Mouse (Mus musculus) forebrain, postnatal 0 days (tissue): ENCODE results near the gene Lypd6b. TPM values are rescaled to one million over a fixed set of nuclear protein-coding genes. Genes with fewer than 3 reads are reported as not detected.

ENCODE experiments used
- ATAC-seq: fragments of 200-750 bp; cut with Nextera tagmentation; 2 replicates; pipeline ENCODE4 v1.8.0; 2017; ENCODE audit warnings: mild to moderate bottlenecking, moderate library complexity
- DNase-seq: peaks from one replicate; pipeline ENCODE4 v3.0.0-alpha.2; 2015
- H3K27ac ChIP-seq: fragments of 300-500 bp; sonication (generic); 2 replicates; pipeline ENCODE4 v1.5.1; 2014; ENCODE audit warnings: low read depth, mild to moderate bottlenecking, antibody characterized with exemption, low read length, moderate library complexity, mixed read lengths
- H3K27me3 ChIP-seq: fragments of 300-500 bp; sonication (generic); 2 replicates; pipeline ENCODE4 v1.6.1; 2014; ENCODE audit warnings: mild to moderate bottlenecking, low read length, mixed read lengths; ENCODE audit not compliant: insufficient read depth
- H3K36me3 ChIP-seq: fragments of 300-500 bp; sonication (generic); 2 replicates; pipeline ENCODE4 v1.6.1; 2014; ENCODE audit warnings: mild to moderate bottlenecking, moderate library complexity; ENCODE audit not compliant: insufficient read depth
- H3K4me1 ChIP-seq: fragments of 300-500 bp; sonication (generic); 2 replicates; pipeline ENCODE4 v1.6.1; 2014; ENCODE audit warnings: antibody characterized with exemption; ENCODE audit not compliant: insufficient read depth
- H3K4me2 ChIP-seq: fragments of 300-500 bp; sonication (generic); 2 replicates; pipeline ENCODE4 v1.6.1; 2014; ENCODE audit warnings: low read depth, mild to moderate bottlenecking, moderate library complexity
- H3K4me3 ChIP-seq: fragments of 300-500 bp; sonication (generic); 2 replicates; pipeline ENCODE4 v1.5.1; 2014; ENCODE audit warnings: low read depth, low read length, mixed read lengths
- H3K9ac ChIP-seq: fragments of 300-500 bp; sonication (generic); 2 replicates; pipeline ENCODE4 v1.6.1; 2014; ENCODE audit warnings: mild to moderate bottlenecking
- H3K9me3 ChIP-seq: fragments of 300-500 bp; sonication (generic); 2 replicates; pipeline ENCODE4 v1.6.1; 2016; ENCODE audit warnings: low read length
- CTCF ChIP-seq: sonication (generic); IDR thresholded peaks from 2 replicates; pipeline ENCODE4 v1.5.1; 2016; ENCODE audit warnings: antibody characterized with exemption, control low read depth, low read depth
- WGBS: fragments of 180-500 bp; shearing (Covaris S2); extraction: QIAGEN DNeasy Blood & Tissue Kit; methylation state at CpG from one replicate; pipeline ENCODE4 v1.1.7; 2014; 5-methylcytosine and 5-hydroxymethylcytosine counted together
- polyA plus RNA-seq: library from polyadenylated mRNA; unstranded; fragments of >200 nt; fragmentation: Nextera tagmentation; extraction: Ambion mirVana; gene quantifications from 2 replicates; pipeline ENCODE4 v1.2.1, GENCODE M21; 2015
- total RNA-seq: library from RNA; depleted of rRNA; stranded (reverse); fragments of >200 nt; gene quantifications from 2 replicates; pipeline ENCODE4 v1.2.3, GENCODE M21; 2014

The Lypd6b gene
- total and polyA plus RNA-seq, 2 experiments from 2014 or later: 18.6 to 22.2 TPM

- DNase-seq (no peak), ATAC-seq (no peak)
- no peaks in the 10 kb centered on the region for H3K27me3 ChIP-seq
- H3K9ac ChIP-seq: no peak overlapping the region
- no peaks in the 10 kb centered on the region for H3K36me3 ChIP-seq
- no peak for TF ChIP-seq CTCF
- no peak overlapping the region for H3K4me3 ChIP-seq
- H3K4me2 ChIP-seq: no peak overlapping the region
- H3K9me3 ChIP-seq: no peaks in the 10 kb centered on the region
- 0 out of 2 replicates have a peak, but pooled peaks cover 2% of the 10 kb centered on the region for H3K4me1 ChIP-seq
- WGBS: 57% methylated on average over 3 of the region's 3 CpGs
- no peak overlapping the region for H3K27ac ChIP-seq
Measured at GRCm38 (mm10) chr2:49912261-49912895, 124.9 kb downstream of the Lypd6b start.

GRCm38 (mm10) chr2:49917489-49917888 is 130.0 kb downstream of the Lypd6b start:
- DNase-seq (peak; percentile 21), ATAC-seq (peak; percentile 16; the same call in 1 of the 2 replicates)
- Histone ChIP-seq H3K27me3 (no peaks in the 10 kb centered on the region), H3K4me1 (peaks cover 11% of the 10 kb centered on the region; the same call in 1 of the 2 replicates), H3K9ac (no peak overlapping the region), H3K4me2 (no peak overlapping the region), H3K9me3 (no peaks in the 10 kb centered on the region), H3K27ac (peak overlapping the region; percentile 66), H3K4me3 (no peak overlapping the region), H3K36me3 (no peaks in the 10 kb centered on the region)
- no peak for TF ChIP-seq CTCF
- WGBS: 14% methylated on average over 10 of the region's 10 CpGs

- Histone ChIP-seq H3K9ac (no peak overlapping the region), H3K4me2 (no peak overlapping the region), H3K27ac (peak overlapping the region; percentile 66), H3K4me1 (peaks cover 11% of the 10 kb centered on the region; the same call in 1 of the 2 replicates), H3K9me3 (no peaks in the 10 kb centered on the region), H3K27me3 (no peaks in the 10 kb centered on the region), H3K36me3 (no peaks in the 10 kb centered on the region), H3K4me3 (no peak overlapping the region)
- ATAC-seq (0 out of 2 replicates have a peak, but pooled peaks have one; percentile 38), DNase-seq (peak; percentile 39)
- 58% methylated on average over 4 of the region's 4 CpGs for WGBS
- TF ChIP-seq CTCF: no peak
Measured at GRCm38 (mm10) chr2:49918132-49918531, 130.6 kb downstream of the Lypd6b start.

DNA sequence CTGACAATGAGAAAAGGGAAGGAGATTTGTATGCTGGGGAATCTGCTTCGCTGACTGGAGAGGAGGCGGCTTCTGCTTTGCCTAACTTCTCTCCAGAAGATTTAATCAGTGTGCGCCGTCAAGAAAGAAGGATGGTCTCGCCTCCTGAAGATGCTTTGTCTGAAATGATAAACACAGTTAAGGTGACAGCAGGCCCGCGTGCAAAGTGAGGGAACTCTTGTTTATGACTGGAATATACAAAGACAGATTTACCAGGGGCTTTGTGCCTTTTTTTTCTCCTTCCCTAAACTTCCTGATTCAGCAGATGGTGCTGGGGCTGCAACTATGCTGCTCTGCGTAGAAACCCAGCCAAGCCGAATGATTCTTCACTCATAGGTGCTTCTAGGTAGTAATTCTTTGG is 131.2 kb downstream of the Lypd6b start:
- no peak overlapping the region for H3K4me2 ChIP-seq
- DNase-seq (peak; percentile 56), ATAC-seq (peak; percentile 54)
- 32% methylated on average over 9 of the region's 9 CpGs for WGBS
- H3K27ac ChIP-seq: peak overlapping the region; percentile 66; the same call in 1 of the 2 replicates
- no peak for TF ChIP-seq CTCF
- H3K27me3 ChIP-seq: no peaks in the 10 kb centered on the region
- H3K9me3 ChIP-seq: no peaks in the 10 kb centered on the region
- no peak overlapping the region for H3K9ac ChIP-seq
- H3K4me1 ChIP-seq: peaks cover 11% of the 10 kb centered on the region; the same call in 1 of the 2 replicates
- no peak overlapping the region for H3K4me3 ChIP-seq
- H3K36me3 ChIP-seq: no peaks in the 10 kb centered on the region

GRCm38 (mm10) chr2:49921948-49922347 is 134.5 kb downstream of the Lypd6b start:
- no peak overlapping the region for H3K4me3 ChIP-seq
- ATAC-seq (no peak), DNase-seq (no peak)
- H3K9me3 ChIP-seq: no peaks in the 10 kb centered on the region
- no peaks in the 10 kb centered on the region for H3K27me3 ChIP-seq
- H3K4me1 ChIP-seq: peaks cover 11% of the 10 kb centered on the region; the same call in 1 of the 2 replicates
- no peaks in the 10 kb centered on the region for H3K36me3 ChIP-seq
- H3K9ac ChIP-seq: no peak overlapping the region
- TF ChIP-seq CTCF: no peak
- H3K4me2 ChIP-seq: no peak overlapping the region
- H3K27ac ChIP-seq: no peak overlapping the region
- 69% methylated on average over 8 of the region's 8 CpGs for WGBS

GRCm38 (mm10) chr2:49922810-49923209 is 135.3 kb downstream of the Lypd6b start:
- WGBS: 42% methylated on average over 4 of the region's 4 CpGs

DNA sequence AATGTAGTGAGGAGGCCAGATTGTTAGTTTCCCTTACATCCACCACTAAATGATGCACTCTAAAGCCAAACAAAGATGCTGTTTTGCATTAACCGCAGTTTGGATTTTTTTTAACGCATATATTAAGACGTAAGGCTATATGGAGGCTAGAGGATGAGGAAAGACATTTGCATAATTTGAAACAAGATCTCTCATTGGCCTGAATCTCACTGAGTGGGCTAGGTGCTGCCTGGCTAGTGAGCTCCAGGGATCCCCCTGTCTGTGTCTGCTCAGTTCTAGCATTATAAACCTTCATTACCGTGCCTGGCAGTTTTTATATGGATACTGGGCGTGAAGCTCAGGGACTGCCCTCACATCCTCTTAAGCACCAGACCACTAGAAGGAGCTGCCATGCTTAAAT is 138.7 kb downstream of the Lypd6b start:
- Histone ChIP-seq H3K4me2 (no peak overlapping the region), H3K27me3 (no peaks in the 10 kb centered on the region), H3K27ac (no peak overlapping the region), H3K4me3 (no peak overlapping the region), H3K9ac (no peak overlapping the region), H3K36me3 (no peaks in the 10 kb centered on the region), H3K9me3 (no peaks in the 10 kb centered on the region), H3K4me1 (no peaks in the 10 kb centered on the region)
- no peak for TF ChIP-seq CTCF
- 60% methylated on average over 5 of the region's 5 CpGs for WGBS
- no peak for DNase-seq
- peak; percentile 32; the same call in 1 of the 2 replicates for ATAC-seq

More at GRCm38 (mm10) chr2:49922810-49923209, 135.3 kb downstream of the Lypd6b start:
- no peak overlapping the region for H3K4me3 ChIP-seq
- H3K27me3 ChIP-seq: no peaks in the 10 kb centered on the region
- DNase-seq (no peak), ATAC-seq (peak; percentile 28)
- no peak overlapping the region for H3K9ac ChIP-seq
- no peak overlapping the region for H3K4me2 ChIP-seq
- H3K27ac ChIP-seq: peak overlapping the region; percentile 51
- no peak for TF ChIP-seq CTCF
- H3K4me1 ChIP-seq: peaks cover 5% of the 10 kb centered on the region; the same call in 1 of the 2 replicates
- H3K36me3 ChIP-seq: no peaks in the 10 kb centered on the region
- H3K9me3 ChIP-seq: no peaks in the 10 kb centered on the region
